Mouse (Mus musculus): ENCODE results near the gene Sox5. TPM values are rescaled to one million over a fixed set of nuclear protein-coding genes. Genes with fewer than 3 reads are reported as not detected.
"Not testable (repeated sequence)": the region's sequence is repeated elsewhere in the genome, so short reads cannot be mapped to it uniquely, and the experiment has no call there.

Sox5 gene
- total RNA-seq, 2 experiments from 2014 or later, result 138 to 165 TPM

DNA sequence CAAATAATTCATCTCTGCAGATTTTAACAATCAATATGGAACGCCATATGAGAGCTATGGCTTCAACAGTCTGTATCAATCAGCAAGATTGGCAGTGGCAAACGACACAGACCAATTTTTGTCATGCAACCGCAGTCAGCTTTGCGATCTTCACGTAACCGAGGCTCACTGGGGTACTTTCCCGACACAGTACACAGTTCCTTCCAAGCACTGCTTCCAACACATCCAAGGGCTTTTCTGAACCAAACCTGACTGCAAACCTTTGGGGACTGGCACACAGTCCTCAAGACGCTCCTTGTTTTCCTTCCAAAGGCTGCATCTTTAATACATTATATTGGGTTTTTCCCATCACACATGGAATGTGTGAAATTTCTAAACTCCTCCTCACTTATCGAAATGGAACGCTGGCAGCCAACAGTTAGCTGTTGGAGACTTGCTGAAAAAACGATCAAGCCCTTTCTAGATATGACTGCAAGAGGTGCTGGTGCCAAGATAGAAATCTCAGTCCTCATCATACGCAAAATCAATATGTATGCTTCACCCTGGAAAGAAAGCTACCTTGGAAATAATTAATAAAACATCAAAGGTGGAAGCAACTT is 474.1 kb downstream of the Sox5 start:
- intact Hi-C loops (cut with DNase I), result no loop called here
- DNase-seq, result no peak

DNA sequence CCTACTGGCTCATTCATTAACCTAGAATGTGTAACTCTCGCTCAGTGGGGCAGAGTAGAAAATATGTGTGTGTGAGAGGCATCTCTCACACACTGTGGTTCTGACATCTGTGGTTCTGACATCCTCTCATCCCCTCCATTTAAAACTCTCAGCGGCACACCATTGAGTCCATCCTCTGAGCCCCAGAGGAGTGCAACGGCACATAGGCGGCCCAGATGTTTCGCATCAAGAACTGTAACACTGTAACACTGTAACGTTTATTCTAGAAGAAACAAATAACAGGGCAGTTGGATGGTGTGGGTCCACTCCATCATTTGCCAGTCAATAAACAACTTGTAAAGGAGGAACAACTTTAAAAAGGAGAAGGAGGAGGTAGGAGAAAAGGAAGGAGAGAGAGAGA is 479.0 kb downstream of the Sox5 start:
- intact Hi-C loops (cut with DNase I), result no loop called here
- no peak for DNase-seq

DNA sequence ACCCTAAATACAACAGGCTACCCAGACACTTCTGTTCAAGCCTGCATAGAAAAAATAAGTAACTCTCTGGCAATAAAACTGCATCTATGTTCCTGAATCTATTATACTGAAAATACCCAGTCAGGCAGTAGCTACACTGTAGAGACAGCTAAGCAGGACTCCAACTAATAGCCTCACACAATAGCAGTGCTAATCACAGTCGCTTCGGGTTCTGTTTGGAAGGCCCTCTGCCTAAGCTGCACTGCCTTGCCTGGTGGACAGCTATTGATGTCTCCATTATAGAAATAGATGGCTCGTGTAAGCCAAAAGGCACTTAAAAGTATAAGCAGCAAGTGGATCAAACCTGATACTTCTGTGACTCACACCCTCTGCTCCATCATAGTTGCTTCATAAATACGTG is 480.7 kb downstream of the Sox5 start:
- intact Hi-C loops (cut with DNase I), result no loop called here
- no peak for DNase-seq

DNA sequence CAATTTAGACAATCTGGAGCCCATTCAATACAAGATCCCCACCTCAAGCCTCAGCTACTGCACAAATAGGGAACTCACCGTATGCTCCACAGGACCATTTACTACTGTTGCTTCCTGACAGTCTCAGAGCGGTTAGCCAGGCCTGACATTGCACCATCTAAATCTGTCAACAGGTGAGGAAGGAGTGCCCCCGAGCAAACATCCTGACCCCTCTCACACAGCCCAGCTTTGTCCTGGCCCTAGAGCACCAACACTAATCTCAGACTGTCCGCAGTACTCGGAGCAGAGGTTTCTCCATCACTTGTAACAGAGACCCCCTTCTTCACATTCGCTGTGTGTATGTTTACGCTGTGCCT is 482.3 kb downstream of the Sox5 start:
- DNase-seq, result no peak
- intact Hi-C loops (cut with DNase I), result no loop called here

DNA sequence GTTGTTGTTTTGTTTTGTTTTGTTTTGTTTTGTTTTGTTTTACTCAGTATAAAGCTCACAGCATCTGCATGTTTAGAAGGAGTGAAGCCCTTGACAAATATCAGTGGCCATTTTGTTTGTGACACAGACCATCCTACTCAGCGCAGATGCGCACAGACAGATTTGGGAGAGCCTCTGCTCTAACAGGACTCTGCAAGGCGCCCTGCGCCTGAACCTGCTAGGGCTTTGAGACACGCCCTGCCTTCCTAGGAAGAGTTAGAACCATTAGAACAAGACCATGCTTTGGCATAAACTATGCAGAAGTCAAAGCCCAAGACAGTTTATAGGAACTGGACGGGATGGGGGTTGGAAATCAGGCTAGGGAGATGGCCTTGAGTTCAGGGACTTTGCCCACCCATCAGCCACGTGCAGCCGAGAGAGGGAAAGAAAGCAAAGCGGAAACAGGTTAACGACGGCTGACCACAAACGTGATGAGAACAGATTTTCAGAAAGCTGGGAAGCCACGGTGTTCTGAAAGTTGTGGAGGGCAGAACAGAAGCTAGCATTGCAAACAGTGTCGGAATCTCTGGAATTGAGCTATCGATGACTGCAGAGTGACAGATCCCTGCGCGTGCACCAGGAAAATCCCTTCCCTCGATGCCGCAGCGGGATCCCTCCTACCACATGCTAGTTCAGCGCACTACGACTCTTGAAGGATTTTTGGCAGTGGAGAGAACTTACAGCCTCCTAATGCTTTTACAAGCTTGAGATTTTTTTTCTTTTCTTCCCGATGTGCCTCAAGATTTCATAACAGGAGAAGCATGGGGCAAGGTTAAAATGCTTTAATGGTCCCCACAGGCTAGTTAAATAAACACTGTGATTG is 482.9 kb downstream of the Sox5 start:
- no peak for DNase-seq
- intact Hi-C loops (cut with DNase I), result no loop called here

DNA sequence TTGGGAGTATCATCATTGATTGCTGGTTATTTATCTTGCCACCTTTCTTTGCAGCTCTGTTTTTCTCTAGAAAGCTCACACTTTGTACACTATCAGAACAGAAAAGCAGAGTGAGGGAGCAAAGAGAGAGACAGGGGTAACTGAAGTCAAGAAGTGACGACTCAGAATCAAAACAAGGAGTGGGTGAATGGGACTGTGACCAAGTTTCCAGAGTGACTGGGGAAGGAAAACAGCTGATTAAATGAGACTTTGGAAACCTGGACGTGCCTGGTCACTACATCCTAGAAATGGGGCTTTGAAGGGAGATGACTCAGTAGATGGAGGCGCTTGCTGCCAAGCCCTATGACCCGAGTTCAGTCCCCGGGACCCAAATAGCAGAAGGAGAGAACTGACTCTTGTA is 483.9 kb downstream of the Sox5 start:
- intact Hi-C loops (cut with DNase I), result no loop called here
- no peak for DNase-seq

DNA sequence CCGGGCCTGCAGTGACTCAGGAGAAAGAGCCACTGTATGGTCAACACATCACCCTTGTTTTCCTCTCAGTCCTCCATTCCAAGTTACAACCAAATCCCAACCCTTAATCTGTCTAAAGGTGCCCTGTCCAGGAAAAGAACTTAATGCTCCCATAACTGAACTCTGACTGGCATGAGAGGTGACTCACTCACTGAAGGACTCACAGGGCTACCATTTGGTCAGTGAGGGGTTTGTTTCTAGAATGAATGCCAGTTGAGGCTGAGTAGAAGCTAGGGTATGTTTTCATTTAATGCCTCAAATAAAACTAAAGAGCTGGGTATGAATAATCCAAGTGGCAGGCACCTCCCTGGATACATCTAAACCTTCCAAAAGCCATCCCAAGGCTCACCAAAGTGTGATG is 484.6 kb downstream of the Sox5 start:
- no peak for DNase-seq
- intact Hi-C loops (cut with DNase I), result no loop called here

DNA sequence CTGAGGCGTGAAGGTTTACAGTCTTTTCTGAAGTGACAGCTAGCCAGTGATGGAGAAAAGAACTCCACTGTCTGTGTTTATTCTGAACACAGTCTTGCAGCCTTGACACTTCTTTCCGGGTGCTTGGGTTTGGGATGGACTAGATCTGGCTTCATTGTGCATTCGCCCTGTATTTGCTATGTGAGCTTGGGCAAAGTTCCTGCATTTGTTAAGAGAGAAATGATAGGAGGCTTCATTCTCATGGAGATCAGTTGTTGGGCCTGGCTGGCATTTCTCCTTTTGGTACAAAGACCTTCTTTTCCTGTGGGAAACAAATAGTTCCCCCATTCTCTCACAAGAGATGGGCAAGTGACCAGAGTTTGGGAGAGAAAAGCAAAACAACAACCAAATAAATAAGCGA is 490.3 kb downstream of the Sox5 start:
- intact Hi-C loops (cut with DNase I), result no loop called here
- DNase-seq, result no peak

DNA sequence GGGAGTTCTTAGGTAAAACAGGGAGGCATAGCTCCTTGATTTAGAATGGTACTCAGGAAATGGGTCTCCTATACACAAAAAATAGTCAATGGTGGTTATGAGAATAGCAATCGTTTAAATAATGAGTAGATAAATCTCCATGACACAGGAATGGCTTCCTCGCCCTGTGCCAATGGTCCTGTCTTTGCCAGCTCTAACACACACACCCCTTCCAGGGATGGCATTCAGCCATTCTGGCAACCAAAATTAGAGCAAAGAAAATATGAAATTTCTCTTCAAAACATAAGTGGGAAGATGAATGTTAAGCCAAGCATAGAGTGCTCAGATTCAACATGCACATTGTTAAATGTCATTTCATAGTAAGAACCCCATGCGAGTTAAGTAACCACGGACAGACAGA is 495.7 kb downstream of the Sox5 start:
- intact Hi-C loops (cut with DNase I), result no loop called here
- peak; percentile 61 for DNase-seq

DNA sequence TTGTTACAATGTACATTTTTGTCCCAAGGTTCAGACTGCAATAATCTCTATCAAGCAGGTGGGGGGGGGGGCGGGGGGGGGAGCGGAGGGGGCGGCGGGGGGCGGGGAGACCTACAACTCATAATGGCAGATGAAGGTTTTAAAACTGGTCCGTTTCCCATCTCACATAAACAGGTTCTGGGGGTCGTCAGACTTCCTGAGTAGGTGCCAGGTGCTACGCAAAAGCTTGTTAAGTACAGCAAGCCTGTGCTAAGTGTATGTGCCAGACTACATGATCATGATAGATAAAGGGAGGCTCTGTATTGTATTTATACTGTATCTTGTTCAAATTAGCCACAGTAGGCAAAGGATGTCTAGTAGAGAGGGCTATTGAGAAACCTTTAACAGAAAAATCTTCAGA is 498.6 kb downstream of the Sox5 start:
- no peak for DNase-seq
- intact Hi-C loops (cut with DNase I), result no loop called here

DNA sequence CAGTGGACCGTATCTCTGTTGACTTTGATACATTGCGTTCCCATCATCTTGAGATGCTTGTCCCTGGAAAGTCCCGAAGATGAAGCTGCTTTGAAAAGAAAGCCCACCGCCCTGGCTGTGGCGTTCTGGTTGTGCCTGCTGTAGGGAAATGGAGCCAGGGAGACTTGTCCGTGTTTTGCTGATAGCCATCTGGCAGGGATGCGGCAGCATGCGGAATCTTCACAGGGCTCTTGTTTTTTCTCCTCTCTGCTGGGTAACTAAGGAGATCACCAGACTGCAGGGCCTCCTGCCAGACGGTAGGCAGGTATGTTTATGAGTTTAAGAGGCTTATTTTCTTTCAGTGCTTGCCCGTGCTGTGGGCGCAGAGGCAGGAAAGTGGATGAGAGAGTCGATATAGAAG is 499.0 kb downstream of the Sox5 start:
- peak; percentile 60 for DNase-seq
- intact Hi-C loops (cut with DNase I), result no loop called here

DNA sequence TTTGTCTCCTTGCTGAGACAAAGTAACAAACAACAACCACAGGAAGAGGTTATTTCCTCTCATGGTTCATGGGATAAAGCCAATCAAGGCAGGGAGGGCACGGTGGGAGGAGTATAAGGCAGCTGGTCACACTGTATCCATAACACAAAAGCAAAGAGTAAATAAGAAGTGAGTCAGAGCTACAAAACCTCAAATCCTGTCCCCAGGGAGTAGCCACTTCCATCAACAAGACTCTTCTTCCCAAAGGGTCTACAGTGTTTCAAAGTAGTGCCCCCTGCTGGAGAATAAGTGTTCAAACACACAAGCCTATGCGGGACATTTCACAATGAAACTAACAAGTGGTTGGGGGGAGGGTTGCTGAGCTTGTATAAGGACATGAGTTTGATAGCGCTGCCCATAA is 500.1 kb downstream of the Sox5 start:
- DNase-seq, result no peak
- intact Hi-C loops (cut with DNase I), result no loop called here

DNA sequence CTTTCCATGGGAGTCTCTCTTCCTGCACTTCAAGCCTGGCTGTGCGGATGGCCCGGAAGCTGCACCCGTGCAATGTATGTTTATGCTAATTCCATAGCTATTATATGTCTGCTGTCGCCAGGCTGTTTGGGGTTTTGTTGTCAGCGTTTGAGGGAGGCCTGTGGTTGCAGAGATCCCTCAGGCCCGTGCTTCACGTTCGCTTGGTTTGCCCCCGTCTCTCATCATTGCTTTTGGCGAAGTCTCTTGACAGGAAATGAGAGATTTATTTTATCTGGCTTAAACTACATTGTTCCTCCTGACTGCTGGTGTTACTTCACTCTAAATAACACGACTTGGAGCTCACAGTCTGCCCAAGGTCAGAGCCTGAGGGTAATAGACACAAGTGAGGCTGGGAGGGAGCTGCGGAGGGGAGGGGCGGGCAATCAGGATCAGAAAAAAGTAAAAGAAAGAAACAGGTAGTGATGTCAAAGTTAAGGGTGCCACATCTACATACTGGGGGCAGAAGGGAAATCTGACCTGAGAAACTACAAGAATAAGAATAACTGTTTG is 503.2 kb downstream of the Sox5 start:
- DNase-seq, result no peak
- intact Hi-C loops (cut with DNase I), result no loop called here

DNA sequence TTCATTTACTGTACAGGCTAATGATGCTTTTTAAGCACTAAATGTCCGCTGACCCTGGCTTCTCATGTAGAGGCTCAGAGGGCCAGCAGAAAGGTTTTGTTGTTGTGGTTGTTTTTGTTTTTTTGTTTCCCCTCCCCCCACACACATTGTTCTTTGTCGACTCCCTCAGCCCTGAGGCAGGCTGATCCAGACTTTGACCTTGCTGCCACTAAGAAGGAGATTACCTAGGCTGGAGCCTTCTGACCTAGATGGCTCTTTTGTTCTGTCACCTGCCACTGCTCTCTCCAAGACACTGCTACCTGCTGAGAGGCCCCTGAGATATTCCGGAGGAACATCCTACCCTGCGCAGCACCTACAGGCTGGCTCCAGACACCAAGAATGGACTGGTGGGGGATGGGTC is 508.4 kb downstream of the Sox5 start:
- intact Hi-C loops (cut with DNase I); DNase-seq: not testable (repeated sequence)

DNA sequence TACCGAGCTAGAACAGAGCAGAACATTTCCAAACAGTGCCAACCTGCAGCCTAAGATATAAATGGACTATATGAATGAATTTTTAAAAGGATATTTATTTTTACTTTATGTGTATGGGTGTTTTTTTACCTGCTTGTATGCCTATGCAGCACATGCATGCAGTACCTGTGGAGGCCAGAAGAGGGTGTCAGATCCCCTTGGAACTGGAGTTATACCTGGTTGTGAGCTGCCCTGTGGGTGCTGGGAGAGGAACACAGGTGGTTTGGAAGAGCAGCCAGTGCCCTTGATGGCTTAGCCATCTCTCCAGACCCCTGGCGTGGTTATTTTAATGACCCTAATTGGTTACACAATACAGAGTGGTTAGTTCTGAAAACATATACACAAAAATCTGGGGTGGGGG is 510.5 kb downstream of the Sox5 start:
- intact Hi-C loops (cut with DNase I), result no loop called here
- no peak for DNase-seq

DNA sequence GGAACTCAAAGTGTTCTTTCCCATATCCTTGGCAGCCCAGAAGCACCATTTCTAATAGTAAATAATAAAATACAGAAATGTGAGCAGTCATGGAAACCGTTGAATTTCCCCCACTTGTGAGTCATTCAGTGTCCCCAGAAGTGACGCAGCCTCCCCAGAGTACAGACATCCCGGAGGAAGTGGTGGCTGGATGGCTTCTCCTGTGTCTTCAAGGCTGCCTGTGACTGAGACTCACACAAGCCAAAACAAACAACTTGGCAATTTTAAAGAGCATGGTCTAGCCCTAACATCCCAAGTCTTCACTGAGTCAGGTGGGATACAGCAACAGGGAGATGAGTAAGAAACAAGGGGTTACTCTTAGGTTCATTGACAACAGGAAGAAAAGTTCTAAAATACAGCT is 511.5 kb downstream of the Sox5 start:
- no peak for DNase-seq
- intact Hi-C loops (cut with DNase I), result no loop called here

DNA sequence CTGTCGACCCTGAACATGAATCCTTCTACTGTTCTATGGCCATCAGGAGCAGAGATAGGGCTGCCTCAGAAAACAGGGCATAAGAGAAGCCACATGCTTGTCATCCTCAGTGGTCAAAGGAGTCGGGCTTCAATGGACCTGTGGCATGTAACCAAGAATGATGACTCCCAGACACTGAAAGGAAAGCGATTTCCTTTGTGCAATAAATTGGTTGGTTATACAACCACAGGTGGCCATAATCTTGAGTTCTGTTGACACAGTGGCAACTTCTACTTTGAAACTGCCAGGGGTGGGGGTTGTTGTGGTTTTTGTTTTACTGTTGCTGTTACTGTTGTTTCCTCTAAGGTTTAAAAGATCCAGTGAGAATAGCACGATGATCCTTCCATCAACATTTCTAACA is 512.1 kb downstream of the Sox5 start:
- intact Hi-C loops (cut with DNase I), result no loop called here
- no peak for DNase-seq

DNA sequence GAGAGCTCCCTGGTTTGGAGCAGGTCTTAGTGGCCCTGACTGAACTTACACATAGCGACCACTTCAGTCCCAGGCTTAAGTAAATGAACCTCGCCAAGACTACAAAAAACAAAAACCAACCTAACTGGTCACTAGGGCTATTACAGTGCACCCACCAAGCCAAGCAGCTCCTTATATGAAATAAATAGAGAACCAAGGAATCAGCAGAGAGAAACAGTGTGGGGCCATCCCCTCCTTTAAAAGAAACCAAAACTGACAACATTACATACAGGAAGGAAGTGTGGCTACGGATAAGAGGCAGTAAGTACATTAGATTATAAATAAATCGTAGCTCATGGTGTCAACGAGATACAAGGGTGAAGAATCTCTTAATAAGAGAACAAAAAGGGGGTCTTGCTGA is 516.0 kb downstream of the Sox5 start:
- no peak for DNase-seq
- intact Hi-C loops (cut with DNase I), result no loop called here

DNA sequence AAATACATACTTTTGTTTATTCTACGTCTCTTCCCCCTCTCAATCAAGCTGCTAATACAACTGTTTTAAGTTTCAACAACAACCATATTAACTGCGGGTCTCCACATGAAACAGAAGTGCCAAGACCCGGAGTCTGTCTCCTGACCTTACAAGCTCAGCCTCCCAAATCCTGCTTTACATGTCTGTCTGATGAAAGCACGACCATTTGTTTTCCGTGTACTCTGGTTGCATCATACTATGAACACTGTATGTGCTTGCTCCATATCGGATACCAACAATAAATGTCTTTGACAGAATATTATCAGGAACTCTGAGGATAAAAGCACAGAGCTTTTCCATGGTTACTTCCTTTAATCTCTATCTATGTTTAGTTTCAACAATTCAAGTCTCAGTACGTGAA is 516.8 kb downstream of the Sox5 start:
- no peak for DNase-seq
- intact Hi-C loops (cut with DNase I), result no loop called here

DNA sequence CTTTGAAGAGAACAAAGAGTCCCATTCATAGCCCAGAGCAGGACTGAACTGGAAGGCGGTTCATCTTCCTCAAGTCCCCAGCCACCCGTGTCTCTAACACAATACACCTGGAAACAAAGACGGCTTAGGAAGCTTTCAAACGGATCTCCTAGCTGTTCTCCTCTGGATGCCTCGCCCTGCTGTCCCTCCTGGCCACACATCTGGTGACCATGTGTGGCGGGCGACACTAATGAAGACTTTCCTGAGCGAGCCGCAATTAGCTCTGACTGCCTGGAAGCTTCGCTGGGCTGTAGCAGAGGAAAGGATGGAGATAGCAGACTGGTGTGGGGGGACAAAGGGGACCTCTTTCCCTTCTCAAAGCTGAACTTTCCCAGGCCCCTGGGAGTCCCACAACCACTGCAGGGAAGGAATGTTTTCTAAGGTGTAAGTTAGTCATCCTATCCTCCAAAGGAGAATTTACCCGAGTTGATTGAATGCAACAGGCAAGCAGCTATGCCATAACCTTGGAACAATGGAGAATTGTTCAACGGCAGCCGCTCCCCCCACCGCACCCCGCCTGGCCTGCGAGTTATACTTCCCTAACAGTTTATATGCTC is 517.4 kb downstream of the Sox5 start:
- intact Hi-C loops (cut with DNase I), result no loop called here
- no peak for DNase-seq

DNA sequence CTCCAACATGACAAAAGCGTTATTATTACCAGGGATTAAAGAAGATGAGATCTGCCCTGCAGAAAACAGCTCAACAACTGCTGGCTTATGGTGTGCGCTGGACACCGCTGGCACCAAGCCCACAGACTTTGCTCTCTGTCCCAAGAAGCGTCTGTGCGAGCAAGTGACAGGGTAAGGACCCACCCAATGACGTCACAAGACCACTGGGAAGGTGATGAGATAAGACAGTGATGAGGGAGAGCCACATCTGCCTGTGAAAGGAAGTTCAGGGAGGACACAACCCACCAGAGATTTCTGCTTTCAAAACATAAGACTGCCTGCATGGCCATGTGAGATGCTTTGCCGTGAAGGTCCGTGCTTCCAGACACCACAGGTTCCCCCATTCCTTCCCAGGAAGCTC is 525.3 kb downstream of the Sox5 start:
- DNase-seq, result no peak
- intact Hi-C loops (cut with DNase I), result no loop called here

DNA sequence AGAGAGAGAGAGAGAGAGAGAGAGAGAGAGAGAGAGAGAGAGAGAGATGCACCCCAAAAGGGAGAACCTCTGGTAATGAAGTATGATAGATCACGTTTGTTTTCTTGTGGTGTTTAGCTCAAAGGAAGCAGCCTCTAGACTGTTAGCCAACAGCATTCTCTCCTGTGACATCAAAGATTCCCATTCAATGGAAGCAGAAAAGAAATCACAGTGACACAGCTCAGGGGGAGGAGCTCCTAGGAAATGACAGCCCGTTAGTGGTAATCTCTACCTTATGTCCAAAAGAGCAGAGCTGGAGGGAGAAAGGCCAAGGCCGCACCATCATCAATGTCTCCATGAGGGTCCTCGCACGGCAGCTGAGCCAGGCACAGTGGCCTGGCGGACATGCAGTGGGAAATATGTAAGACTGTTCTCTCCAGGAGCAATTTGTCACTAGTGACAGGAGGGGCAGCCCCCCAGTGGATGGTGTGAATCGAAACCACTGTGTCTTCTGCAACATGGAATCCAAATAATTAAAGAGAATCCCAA is 529.5 kb downstream of the Sox5 start:
- DNase-seq, result peak; percentile 9
- intact Hi-C loops (cut with DNase I), result no loop called here

All from left cerebral cortex, postnatal 4 days (tissue).